Mouse (Mus musculus): ENCODE measurements around the gene Atp1b1.

The Atp1b1 gene

DNA sequence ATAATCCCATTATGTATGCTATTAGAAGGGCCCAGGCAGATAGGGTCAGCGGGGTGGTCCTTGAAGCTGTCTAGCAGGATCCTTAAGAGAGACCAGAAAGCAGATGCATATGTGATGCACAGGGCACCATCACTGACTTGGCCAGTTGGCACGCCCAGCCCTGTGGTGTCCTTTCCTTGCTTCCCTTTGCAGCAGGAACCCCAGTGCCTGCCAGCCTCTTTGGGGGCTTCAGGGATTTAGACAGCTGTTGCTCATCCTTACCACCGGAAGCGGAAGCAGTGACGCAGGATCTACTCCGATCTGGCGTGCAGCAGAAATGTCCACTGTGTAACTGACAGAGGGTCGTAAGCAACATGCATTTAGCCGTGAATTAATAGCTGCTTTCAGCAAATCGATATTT is 9.3 kb upstream of the Atp1b1 start:
- DNase-seq (ENCODE audit: low spot score in 2 of 2), result no peak

DNA sequence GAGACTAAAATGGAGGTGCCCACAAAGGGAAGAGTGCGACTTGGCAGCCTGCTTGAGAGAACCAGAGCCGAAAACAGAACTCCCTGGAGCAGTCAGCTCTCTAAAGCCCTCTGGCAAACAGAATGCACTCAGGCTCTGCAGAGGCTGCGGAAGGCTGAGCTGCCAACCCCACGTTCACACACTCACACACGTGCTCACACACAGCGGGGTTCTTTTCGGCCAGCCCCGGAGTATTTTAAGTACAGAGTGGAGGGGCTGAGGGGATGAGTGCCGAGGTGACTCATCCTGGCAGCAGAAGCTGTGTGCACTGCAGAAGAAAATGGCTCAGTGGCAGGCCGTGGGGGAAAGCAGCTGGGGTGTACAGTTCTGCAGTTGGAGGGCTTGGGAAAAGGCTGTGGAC is 3.6 kb upstream of the Atp1b1 start:
- peak in 1 of 2 experiments; percentile 34 for DNase-seq (ENCODE audit: low spot score in 2 of 2)

DNA sequence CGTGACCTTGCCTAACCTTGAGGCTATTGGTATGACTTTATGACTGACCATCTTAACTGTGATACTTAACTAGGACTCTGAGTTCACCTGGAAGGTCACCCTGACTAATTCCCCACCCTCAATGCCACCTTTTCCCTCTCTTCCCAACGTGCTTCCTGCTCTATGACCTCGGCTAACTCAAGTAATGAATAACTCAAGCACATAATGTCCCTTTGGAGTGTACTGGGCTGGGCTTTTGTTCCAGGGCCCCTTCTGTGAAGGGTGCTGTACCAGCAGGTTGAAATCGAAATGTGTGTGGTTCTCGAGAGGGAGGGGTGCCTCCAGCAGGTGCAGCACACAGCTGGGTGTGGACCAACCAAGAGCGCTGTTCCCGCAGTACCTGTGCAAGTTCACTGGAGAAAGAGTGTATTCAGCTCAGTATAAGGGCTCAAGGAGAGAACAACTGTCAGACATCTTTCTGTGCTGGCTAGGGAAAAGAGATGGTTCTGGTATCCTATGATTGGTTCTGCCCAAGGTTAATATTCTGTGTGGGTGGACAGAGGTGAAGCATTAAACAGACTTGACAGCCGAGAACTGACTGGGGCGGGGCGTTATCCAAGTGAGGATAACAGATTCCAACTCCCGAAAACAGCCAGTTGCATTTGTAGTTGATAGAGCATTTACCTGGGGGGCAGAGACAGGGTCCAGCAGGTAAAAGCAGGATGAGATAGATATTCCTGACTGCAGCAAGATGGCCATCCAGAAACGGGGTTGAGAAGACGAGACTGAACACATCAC is 3.0 kb upstream of the Atp1b1 start:
- no peak for DNase-seq (ENCODE audit: low spot score in 2 of 2)

DNA sequence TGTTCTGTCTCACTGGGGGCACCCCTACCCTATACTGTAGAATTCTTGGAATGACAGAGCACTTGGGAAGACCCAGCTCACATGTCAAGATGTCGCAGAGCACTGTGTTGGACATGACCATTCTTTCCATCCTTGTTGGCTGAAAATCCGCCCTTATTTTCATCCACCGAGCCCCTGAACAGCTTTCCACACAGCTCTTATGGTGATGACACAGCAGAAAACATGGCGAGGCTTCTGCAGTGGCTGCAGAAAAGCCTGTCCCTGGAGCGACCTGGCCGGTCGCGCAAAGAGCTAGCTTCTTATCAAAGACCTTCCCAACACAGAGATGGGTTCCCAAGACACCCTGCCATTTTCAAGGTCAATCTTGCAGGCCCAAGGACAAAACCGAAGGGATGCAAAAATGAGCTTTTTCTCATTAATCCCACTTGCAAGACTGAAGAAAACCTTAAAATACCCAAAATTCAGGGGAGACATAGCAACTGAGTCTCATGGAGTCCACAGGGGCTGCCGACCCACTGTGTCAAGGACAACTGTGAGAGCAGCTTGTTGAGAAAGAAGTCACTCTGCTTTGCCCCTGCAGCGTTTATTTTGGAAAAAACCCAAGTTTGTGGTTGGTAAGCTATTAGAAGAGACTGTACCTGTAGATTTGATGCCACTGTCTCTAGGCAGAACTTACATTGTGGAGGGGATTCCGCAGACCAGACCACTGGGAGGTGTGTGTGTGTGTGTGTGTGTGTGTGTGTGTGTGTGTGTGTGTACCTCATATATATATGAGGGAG is 1.2 kb upstream of the Atp1b1 start:
- no peak for DNase-seq (ENCODE audit: low spot score in 2 of 2)

DNA sequence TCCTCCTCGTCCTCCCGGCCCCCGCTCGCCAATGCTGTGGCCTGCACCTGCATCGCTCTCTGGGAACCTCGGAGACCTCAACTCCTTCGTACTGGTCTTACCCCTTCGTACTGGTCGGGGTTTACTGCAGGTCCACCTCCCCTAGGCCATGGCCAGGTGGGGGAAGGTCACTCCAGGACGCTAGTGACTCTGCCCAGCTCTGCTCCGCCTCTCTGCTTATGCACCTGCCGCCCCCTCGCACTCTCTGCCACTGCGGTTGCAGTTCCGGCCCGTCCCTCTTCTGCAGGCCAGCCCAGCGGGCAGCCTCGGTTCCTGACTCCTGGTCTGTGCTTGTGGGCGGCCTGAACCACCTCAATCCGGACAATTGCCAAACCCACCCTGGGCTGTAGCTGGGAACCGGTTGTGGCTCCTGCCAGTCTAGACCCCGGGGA is 481 bp upstream of the Atp1b1 start:
- DNase-seq (ENCODE audit: low spot score in 2 of 2), result peak; percentile 11 to 43

GRCm38 (mm10) chr1:164457531-164458244 is 467 bp downstream of the Atp1b1 start:
- peak in 1 of 2 experiments; percentile 57 for DNase-seq (ENCODE audit: low spot score in 2 of 2)

DNA sequence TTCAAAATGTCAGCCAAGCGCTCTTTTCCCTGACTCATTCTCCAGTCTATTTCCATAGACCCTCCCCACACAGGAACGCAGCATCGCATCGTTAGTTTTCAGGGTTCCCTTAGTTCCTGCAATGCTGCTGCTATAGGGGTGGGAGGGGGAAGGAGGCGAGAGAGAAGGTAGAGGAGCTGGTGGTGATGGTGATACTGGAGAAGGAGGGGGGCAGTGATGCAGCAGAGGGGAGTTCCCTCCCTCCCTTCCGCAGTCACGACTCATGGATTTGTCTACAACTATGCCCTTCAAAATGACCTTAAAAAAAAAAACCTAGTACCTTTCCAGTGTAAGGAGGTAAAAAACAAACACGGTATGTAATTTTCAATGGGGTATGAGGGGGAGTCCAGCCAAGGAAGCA is 1.4 kb downstream of the Atp1b1 start:
- no peak for DNase-seq (ENCODE audit: low spot score in 2 of 2)

GRCm38 (mm10) chr1:164456065-164456464 is 2.1 kb downstream of the Atp1b1 start:
- peak; percentile 20 to 30 for DNase-seq (ENCODE audit: low spot score in 2 of 2)

DNA sequence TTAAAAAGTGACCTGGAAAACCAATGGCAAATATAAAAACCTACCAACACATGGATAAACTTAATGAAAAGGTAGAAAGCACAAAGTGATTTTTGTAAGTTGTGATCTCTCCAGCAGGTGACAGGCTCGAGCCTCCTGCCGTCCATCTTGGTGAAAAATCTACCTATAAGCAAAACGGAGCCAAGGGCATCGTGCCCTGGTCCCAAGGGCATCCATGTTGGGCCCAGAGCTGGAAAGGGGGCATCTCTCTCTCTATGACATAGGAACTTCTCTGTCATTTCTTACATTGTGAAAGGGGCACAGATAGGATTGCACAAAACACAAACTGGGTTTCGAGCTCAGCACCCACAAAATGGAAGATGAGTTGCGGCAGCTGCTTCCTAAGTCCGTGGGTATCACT is 2.5 kb downstream of the Atp1b1 start:
- DNase-seq (ENCODE audit: low spot score in 2 of 2), result peak in 1 of 2 experiments; percentile 15

- peak; percentile 10 to 26 for DNase-seq (ENCODE audit: low spot score in 2 of 2)
Observed at GRCm38 (mm10) chr1:164454747-164455400, 3.3 kb downstream of the Atp1b1 start.

GRCm38 (mm10) chr1:164453739-164454138 is 4.4 kb downstream of the Atp1b1 start:
- no peak for DNase-seq (ENCODE audit: low spot score in 2 of 2)

GRCm38 (mm10) chr1:164453146-164453545 is 5.0 kb downstream of the Atp1b1 start:
- no peak for DNase-seq (ENCODE audit: low spot score in 2 of 2)

- DNase-seq (ENCODE audit: low spot score in 2 of 2), result no peak
Observed at GRCm38 (mm10) chr1:164452580-164452979, 5.6 kb downstream of the Atp1b1 start.

- no peak for DNase-seq (ENCODE audit: low spot score in 2 of 2)
Observed at GRCm38 (mm10) chr1:164451346-164451745, 6.8 kb downstream of the Atp1b1 start.

- DNase-seq (ENCODE audit: low spot score in 2 of 2), result no peak
Observed at GRCm38 (mm10) chr1:164450644-164451043, 7.5 kb downstream of the Atp1b1 start.

GRCm38 (mm10) chr1:164450231-164450630 is 7.9 kb downstream of the Atp1b1 start:
- DNase-seq (ENCODE audit: low spot score in 2 of 2), result no peak

DNA sequence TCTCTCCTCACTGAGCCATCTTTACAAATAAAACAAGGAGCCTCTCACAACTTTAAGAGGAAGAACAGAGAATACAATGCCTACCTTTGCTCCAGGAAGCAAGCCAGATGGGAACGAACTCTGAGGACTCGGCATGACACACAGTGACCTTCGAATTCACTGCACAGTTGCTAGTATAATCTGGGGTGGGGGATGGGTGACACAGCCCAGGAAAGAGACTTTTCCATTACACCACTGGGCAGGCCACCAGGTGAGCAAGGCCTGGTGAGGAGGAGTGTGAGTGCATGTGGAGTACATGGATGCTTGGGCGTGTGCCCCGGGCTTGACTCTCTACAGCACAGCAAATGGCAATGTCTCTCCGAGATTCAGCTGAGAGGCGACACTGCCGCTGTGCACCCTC is 8.5 kb downstream of the Atp1b1 start:
- no peak for DNase-seq (ENCODE audit: low spot score in 2 of 2)

- no peak for DNase-seq (ENCODE audit: low spot score in 2 of 2)
Observed at GRCm38 (mm10) chr1:164447521-164447920, 10.6 kb downstream of the Atp1b1 start.

DNA sequence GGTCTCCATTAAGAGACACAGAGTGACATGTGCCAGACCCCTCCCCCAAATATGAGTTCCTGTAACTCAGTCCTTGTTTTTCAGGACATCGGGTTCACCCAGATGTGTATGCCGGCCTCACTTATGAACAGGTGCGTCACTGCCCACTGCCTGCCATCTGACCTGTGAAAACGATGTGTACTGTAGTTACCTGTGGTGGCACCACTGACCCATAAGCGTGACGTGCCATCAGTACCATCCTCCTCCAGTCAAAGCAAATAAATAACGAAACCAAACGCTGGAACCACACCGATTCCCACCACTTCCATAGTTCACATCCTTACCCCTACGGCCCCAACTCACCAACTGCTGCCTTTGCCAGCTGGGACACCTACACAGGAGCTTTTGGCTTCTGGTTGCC is 11.6 kb downstream of the Atp1b1 start:
- no peak for DNase-seq (ENCODE audit: low spot score in 2 of 2)

DNA sequence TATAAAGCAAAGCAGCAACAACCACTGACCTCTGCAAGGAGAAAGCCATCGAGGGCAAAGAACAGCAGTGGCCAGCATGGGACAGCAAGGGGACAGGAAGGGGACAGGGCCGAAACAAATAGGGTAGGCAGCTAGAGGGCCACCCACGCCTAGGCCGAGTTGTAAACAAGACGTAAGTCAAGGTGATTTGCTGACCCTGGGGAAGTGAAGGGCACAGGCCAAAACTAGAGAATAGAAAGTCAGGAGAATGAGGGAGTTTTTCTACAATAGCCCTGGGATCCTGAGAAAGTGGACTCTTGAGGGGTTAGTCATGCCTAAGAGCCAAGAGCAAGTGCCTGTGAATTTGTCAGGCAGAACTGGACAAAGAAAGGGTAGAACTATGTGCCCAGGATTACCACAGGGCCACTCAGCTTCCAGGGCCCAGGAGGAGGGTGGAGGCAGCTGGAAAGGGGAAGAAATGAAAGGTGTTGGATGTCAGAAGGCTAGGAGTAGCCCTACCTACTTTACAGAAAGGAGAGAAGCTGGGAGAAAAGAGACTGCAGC is 12.5 kb downstream of the Atp1b1 start:
- DNase-seq (ENCODE audit: low spot score in 2 of 2), result no peak

DNA sequence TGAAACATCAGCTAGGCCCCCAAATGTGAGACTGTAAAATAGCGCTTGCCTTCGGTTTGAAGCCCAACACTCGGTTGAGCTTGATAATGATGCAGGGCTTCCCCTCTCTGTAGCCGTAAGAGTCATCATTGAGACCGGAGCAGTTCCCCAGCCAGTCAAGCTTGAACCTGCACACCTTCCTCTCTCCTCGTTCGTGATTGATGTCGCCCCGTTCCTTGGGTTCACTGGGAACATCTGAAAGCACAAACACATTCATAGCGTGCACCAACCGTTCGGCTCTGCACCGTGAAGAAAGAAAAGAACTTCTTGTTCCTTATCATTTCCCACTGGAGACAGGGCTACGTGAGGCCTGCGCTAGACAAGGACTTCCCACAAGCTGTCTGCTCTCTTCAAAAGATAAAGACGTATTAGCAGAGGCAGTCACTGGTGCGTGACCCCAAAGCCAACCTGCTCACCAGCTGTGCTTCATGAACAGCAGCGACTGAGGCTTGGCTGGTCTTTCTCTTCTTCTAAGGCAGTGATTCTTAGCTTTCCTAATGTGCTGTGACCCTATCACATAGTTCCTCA is 16.7 kb downstream of the Atp1b1 start:
- no peak for DNase-seq (ENCODE audit: low spot score in 2 of 2)
